Mouse (Mus musculus) heart, embryonic 10.5 days (tissue): ENCODE data around the gene Btaf1. TPM values are rescaled to one million over a fixed set of nuclear protein-coding genes. Genes with fewer than 3 reads are reported as not detected.
"Not testable (repeated sequence)": the region's sequence is repeated elsewhere in the genome, so short reads cannot be mapped to it uniquely, and the experiment has no call there.

ENCODE experiments used
- DNase-seq: peaks from one replicate; pipeline ENCODE4 v3.0.0-alpha.2; 2017; ENCODE audit warnings: low spot score
- H3K27ac ChIP-seq: fragments of 300-500 bp; sonication (generic); 2 replicates; pipeline ENCODE4 v1.5.1; 2016; ENCODE audit warnings: mild to moderate bottlenecking
- H3K27me3 ChIP-seq: fragments of 300-500 bp; sonication (generic); 2 replicates; pipeline ENCODE4 v1.6.1; 2016; ENCODE audit warnings: mild to moderate bottlenecking; ENCODE audit not compliant: poor library complexity, insufficient read depth, severe bottlenecking
- H3K36me3 ChIP-seq: fragments of 300-500 bp; sonication (generic); 2 replicates; pipeline ENCODE4 v1.6.1; 2016; ENCODE audit warnings: mild to moderate bottlenecking, moderate library complexity
- H3K4me1 ChIP-seq: fragments of 300-500 bp; sonication (generic); 2 replicates; pipeline ENCODE4 v1.6.1; 2016; ENCODE audit warnings: mild to moderate bottlenecking
- H3K4me3 ChIP-seq: fragments of 300-500 bp; sonication (generic); 2 replicates; pipeline ENCODE4 v1.5.1; 2016; ENCODE audit warnings: mild to moderate bottlenecking, moderate library complexity
- H3K9me3 ChIP-seq: fragments of 300-500 bp; sonication (generic); 2 replicates; pipeline ENCODE4 v1.6.1; 2016; ENCODE audit warnings: mild to moderate bottlenecking, moderate library complexity
- WGBS: fragments of 180-500 bp; shearing (Covaris S2); methylation state at CpG from one replicate; pipeline ENCODE4 v1.1.7; 2016; 5-methylcytosine and 5-hydroxymethylcytosine counted together
- polyA plus RNA-seq: library from polyadenylated mRNA; unstranded; fragments of >200 nt; fragmentation: Nextera tagmentation; extraction: Ambion mirVana; gene quantifications from 2 replicates; pipeline ENCODE4 v1.2.1, GENCODE M21; 2016

The Btaf1 gene
- polyA plus RNA-seq, 1 experiment from 2014 or later: 13.6 TPM

DNA sequence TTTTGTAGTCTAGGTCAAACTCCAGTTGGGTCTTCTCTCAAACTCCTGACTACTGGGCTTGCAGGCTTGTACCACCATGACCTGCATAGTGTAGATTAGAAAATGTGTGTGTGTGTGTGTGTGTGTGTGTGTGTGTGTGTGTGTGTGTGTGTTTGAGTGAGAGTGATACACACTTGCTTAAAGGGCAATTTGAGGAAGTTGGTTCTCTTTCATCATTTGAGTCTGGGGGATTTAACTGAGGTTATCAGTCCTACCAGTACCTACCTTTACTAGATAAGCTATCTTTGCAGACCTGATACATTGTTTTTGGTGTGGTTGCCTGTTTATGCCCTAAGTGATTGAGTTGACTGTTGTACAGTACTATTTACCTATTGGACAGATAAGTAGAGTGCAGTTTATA, 6.2 kb downstream of the Btaf1 start:
- Histone ChIP-seq H3K4me3 (no peak overlapping the region), H3K4me1 (peaks cover 2% of the 10 kb centered on the region; the same call in 1 of the 2 replicates), H3K27me3 (no peaks in the 10 kb centered on the region), H3K9me3 (no peaks in the 10 kb centered on the region), H3K27ac (no peak overlapping the region), H3K36me3 (no peaks in the 10 kb centered on the region)
- DNase-seq: no peak

DNA sequence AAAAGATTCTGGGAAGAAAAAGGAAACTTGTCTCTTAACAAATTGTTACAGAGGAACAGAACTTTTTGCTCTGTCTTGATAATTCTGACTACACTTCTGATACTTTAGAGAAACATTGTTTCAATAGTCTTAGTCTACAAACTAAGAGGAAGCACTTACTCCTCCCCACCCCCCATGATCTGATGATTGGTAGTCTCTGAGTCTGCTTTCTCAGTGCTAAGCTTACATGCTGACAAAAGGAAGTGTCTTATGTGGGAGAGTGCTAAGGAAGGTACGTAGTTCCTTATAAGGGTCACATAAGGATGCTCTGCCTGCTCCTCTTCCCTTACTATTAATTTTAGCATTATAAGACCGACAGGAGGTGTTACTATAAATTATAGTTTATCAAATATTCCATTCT, 6.7 kb downstream of the Btaf1 start:
- H3K4me3 ChIP-seq: no peak overlapping the region
- no peaks in the 10 kb centered on the region for H3K27me3 ChIP-seq
- no peak overlapping the region for H3K27ac ChIP-seq
- H3K4me1 ChIP-seq: no peaks in the 10 kb centered on the region; the same call in 1 of the 2 replicates
- H3K9me3 ChIP-seq: no peaks in the 10 kb centered on the region
- no peaks in the 10 kb centered on the region for H3K36me3 ChIP-seq
- no peak for DNase-seq
- whole genome bisulfite sequencing: 82% methylated on average over 2 of the region's 2 CpGs

DNA sequence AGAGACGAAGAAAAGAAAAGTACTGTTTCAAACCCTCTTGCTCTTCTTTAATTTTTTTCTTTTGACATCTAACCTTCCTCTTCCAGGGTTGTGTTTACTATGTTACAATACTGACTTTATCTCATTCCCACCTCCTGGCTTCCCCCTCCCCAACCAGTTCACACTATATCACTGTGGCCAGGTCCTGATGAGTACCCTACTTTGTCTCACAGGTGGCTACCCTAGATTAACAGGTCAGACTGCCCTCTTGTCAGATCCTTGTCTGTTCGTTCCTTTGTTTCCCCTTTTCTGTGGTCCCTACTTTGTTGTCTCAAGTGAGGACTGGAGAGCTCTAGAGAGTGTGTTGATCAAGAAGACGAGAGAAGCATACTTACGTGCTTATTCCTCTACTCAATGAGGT, 10.4 kb downstream of the Btaf1 start:
- Histone ChIP-seq H3K36me3 (no peaks in the 10 kb centered on the region; the same call in 1 of the 2 replicates), H3K9me3 (no peaks in the 10 kb centered on the region), H3K4me3 (no peak overlapping the region), H3K27me3 (no peaks in the 10 kb centered on the region), H3K4me1 (no peaks in the 10 kb centered on the region), H3K27ac (no peak overlapping the region)
- WGBS: 83% methylated on average over 4 of the region's 4 CpGs
- DNase-seq: no peak

DNA sequence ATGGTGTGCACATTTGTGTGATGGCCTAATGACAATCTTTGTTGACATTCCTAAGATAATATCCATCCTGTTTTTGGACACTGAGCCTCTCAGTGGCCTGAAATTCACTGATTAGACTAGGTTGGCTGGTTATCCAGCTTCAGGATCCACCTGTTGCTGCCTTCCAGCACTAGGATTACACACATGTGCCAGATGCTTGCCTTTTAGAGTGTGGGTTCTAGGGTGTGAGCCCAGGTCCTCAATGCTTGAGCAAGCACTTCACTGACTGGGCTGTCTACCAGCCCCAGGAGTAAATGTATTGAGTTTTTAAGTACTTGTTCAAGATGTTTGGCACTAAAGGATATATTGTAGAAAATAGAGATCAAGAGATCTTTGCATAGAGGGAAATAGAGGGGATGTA, 12.1 kb downstream of the Btaf1 start:
- Histone ChIP-seq H3K27me3 (no peaks in the 10 kb centered on the region), H3K4me3 (no peak overlapping the region), H3K27ac (no peak overlapping the region), H3K4me1 (no peaks in the 10 kb centered on the region), H3K9me3 (no peaks in the 10 kb centered on the region), H3K36me3 (no peaks in the 10 kb centered on the region; the same call in 1 of the 2 replicates)
- no peak for DNase-seq

DNA sequence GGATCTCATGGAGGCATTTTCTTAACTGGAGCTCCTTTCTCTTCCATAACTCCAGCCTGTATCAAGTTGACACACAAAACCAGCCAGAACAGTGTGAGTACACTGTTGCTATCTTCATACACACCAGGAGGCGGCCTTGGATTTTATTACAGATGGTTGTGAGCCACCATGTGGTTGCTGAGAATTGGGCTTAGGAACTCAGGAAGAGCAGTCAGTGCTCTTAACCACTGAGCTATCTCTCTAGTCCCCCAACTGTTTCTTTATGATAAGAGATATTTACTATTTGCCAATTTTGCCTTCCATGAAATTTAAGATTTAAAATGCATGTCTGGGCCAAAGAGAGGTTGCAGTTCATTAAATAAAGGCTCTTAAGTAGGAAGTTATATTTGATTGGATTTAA, 14.2 kb downstream of the Btaf1 start:
- no peak overlapping the region for H3K4me3 ChIP-seq
- H3K9me3 ChIP-seq: no peaks in the 10 kb centered on the region
- H3K4me1 ChIP-seq: no peaks in the 10 kb centered on the region
- H3K36me3 ChIP-seq: peaks cover 4% of the 10 kb centered on the region; the same call in 1 of the 2 replicates
- WGBS: 84% methylated on average over 1 of the region's 1 CpGs
- no peak overlapping the region for H3K27ac ChIP-seq
- no peak for DNase-seq
- H3K27me3 ChIP-seq: no peaks in the 10 kb centered on the region

DNA sequence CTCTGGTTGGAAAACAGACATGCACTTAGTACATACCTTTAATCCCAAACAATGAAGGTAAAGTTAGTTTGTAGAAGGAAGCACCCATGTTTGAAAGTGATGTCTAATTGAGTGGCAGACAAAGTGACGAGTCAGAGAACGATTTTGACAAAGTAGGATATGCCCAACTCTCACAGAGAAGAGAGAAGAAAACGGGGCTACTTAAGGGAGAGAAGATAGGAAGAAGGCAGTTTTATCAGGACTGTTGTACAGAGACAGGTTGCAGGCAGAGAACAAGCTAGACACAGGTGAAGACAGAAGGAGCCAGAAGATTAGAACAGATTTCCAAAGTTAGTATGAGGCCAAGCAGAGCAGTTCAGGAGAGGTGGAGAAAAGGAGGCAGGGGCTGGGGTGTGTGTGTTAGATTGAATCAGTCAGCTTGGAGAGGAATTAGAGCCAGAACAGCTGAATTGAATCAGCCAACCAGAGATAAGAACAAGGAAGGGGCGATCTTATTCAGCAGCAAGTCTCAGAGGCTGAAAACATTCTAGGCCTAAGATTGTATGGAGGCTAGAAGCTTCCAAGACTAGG, 27.8 kb downstream of the Btaf1 start:
- no peak overlapping the region for H3K27ac ChIP-seq
- no peaks in the 10 kb centered on the region for H3K27me3 ChIP-seq
- no peak overlapping the region for H3K4me3 ChIP-seq
- H3K9me3 ChIP-seq: no peaks in the 10 kb centered on the region
- 29% methylated on average over 4 of the region's 4 CpGs for WGBS
- H3K4me1 ChIP-seq: peaks cover 7% of the 10 kb centered on the region
- H3K36me3 ChIP-seq: peaks cover 25% of the 10 kb centered on the region
- DNase-seq: no peak

DNA sequence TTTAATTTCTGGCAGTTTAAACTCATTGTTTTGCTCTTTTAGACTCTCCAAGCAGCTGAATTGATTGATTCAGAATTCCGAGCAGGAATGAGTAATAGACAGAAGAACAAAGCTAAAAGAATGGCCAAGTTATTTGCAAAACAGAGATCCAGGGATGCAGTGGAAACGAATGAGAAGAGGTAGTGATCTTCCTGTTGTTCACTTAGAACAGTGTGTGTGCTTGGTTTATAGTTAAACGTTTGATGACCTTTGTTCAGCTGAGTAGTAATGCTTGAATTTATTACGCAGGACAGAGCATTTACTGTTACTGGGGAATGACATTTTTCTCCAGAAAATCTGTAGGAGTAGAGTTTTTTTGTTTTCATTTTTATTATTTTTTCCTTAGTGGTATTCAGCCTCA, 32.5 kb downstream of the Btaf1 start:
- 87% methylated on average over 4 of the region's 4 CpGs for WGBS
- Histone ChIP-seq H3K9me3 (no peaks in the 10 kb centered on the region), H3K4me3 (no peak overlapping the region)

DNA sequence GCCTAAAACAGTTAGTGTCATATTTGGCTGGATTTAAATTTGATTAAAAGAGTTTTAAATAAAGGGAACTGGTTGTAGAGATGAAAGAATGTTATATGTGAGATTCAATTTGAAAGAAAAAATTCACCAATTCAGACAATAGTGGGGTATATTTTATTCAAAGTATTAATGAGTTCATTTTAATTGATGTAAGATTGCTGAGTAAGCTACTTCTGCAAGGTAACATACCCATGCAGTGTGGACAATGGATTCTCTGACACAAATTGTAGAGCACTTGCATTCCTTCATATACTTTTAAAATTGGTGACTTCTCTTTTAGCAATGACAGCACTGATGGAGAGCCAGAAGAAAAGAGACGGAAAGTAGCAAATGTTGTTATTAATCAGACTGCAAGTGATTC, 35.4 kb downstream of the Btaf1 start:
- no peak overlapping the region for H3K27ac ChIP-seq
- H3K9me3 ChIP-seq: no peaks in the 10 kb centered on the region
- H3K4me3 ChIP-seq: no peak overlapping the region
- no peaks in the 10 kb centered on the region for H3K27me3 ChIP-seq
- 95% methylated on average over 1 of the region's 1 CpGs for WGBS
- no peaks in the 10 kb centered on the region for H3K4me1 ChIP-seq
- DNase-seq: no peak
- H3K36me3 ChIP-seq: peaks cover 76% of the 10 kb centered on the region

More for the DNA sequence above, 32.5 kb downstream of the Btaf1 start:
- Histone ChIP-seq H3K4me1 (peaks cover 5% of the 10 kb centered on the region), H3K36me3 (peaks cover 54% of the 10 kb centered on the region), H3K27ac (no peak overlapping the region), H3K27me3 (no peaks in the 10 kb centered on the region)
- no peak for DNase-seq

DNA sequence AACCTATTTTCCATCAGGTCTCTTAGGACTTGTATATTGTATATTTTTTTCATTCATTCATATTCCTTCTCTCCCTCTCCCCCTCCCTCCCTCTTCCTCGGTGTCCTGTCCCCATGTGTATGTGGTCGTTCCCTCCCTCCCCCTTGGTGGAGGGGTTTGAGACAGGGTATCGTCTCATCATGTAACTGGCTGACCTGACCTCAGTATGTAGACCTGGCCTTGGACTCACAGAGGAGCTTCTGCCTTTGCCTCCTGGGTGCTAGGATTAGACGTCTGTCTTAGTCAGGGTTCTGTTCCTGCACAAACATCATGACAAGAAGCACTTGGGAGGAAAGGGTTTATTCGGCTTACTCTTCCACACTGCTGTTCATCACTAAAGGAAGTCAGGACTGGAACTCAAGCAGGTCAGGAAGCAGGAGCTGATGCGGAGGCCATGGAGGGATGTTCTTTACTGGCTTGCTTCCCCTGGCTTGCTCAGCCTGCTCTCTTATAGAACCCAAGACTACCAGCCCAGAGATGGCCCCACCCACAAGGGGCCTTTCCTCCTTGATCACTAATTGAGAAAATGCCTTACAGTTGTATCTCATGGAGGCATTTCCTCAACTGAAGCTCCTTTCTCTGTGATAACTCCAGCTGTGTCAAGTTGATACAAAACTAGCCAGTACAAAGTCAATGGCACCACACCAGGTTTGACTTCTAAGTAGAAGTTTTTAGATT, 36.8 kb downstream of the Btaf1 start:
- not testable (repeated sequence) for H3K4me3 ChIP-seq, H3K27ac ChIP-seq, H3K27me3 ChIP-seq, H3K4me1 ChIP-seq, DNase-seq, H3K9me3 ChIP-seq
- H3K36me3 ChIP-seq: peaks cover 72% of the 10 kb centered on the region
- 86% methylated on average over 6 of the region's 6 CpGs for WGBS

DNA sequence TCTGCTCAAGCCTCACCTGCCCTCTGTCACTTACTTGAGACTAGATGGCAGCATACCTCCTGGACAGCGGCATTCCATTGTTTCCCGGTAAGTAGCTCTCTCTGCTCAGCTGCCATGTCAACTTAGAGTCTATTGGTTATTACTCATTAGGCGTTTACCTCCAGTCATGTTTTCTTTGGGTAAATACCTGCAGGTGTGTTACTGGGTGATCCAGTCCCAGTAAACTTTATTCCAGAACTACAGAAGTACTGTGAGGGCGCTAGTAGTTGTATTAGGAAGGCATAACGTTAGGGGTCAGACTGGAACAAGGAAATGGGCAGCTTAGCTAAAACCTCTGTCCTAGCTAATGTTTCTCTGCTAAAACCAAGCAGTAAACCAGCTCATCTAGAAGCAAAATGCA, 78.7 kb downstream of the Btaf1 start:
- H3K4me1 ChIP-seq: no peaks in the 10 kb centered on the region
- H3K9me3 ChIP-seq: no peaks in the 10 kb centered on the region
- whole genome bisulfite sequencing: 90% methylated on average over 5 of the region's 5 CpGs
- no peak for DNase-seq
- no peak overlapping the region for H3K27ac ChIP-seq
- no peak overlapping the region for H3K4me3 ChIP-seq
- peaks cover 83% of the 10 kb centered on the region for H3K36me3 ChIP-seq
- H3K27me3 ChIP-seq: no peaks in the 10 kb centered on the region

DNA sequence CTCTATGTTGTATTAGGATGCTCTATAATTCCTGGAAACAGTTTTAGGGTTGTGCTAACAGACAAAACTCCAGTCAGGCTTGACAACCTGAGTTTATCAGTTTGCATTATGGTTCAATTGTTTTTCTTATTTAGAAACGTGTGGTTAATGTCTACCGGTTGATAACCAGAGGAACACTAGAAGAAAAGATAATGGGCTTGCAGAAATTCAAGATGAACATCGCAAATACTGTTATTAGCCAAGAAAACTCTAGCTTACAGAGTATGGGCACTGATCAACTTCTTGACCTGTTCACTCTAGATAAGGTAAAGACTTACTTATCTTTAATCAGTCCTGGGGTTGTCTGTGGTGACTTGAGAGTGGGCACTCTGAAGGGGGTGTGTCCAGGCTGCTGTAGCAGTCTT, 84.0 kb downstream of the Btaf1 start:
- H3K36me3 ChIP-seq: peaks cover 93% of the 10 kb centered on the region
- no peak for DNase-seq
- no peaks in the 10 kb centered on the region for H3K9me3 ChIP-seq
- H3K4me1 ChIP-seq: no peaks in the 10 kb centered on the region
- 83% methylated on average over 3 of the region's 3 CpGs for WGBS
- no peaks in the 10 kb centered on the region for H3K27me3 ChIP-seq
- H3K27ac ChIP-seq: no peak overlapping the region
- H3K4me3 ChIP-seq: no peak overlapping the region

DNA sequence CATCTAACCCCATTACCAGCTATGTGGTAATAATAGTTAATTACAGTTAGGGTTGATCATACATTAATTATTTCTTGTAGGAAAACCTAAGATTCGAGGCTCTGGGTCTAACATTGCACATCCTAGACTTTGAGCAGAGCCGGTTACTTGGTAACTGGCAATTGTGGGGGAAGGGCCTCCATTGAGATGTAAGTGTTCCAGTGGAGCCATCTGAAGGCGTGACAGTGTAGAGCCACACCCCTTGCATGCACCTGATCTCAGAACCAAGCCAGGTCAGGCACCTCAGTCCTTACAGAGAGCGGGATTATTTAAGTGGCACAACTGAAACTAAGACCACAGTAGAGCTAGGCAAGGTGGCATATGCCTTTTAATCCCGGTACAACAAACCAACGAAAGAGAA, 87.6 kb downstream of the Btaf1 start:
- Histone ChIP-seq H3K27me3 (no peaks in the 10 kb centered on the region), H3K4me3 (no peak overlapping the region), H3K27ac (no peak overlapping the region), H3K36me3 (peaks cover 69% of the 10 kb centered on the region), H3K9me3 (no peaks in the 10 kb centered on the region), H3K4me1 (peaks cover 6% of the 10 kb centered on the region)
- WGBS: 94% methylated on average over 6 of the region's 6 CpGs
- DNase-seq: no peak

DNA sequence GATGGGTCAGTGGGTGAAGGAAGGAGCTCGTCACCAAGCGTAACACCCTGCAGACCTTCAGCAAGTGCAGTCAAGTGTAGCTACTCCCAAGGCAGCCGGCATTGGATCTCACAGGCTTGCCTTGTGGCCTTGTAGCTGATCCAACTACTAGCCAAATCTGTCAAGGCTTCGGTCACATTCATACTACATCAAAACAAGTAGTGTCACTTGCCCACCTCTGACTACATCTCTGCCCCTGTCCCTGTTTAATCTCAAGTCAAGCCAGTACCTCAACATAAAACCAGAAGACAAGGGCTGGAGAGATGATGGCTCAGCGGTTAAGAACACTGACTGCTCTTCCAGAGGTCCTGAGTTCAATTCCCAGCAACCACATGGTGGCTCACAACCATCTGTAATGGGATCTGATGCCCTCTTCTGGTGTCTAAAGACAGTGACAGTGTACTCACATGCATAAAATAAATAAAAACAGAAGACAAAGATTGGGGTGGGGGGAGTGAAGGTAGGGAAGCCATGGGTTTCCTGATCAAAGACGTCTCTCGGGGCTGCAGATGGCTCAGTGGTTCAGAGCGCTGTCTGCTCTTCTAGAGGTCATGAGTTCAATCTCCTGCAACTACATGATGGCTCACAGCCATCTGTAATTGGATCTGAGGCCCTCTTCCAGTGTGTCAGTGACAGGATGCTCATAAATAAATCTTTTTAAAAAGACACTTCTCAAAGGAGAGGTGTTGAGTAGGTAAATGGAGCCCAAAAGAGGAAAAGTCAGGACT, 88.5 kb downstream of the Btaf1 start:
- no peak overlapping the region for H3K4me3 ChIP-seq
- no peak for DNase-seq
- H3K27ac ChIP-seq: no peak overlapping the region
- peaks cover 11% of the 10 kb centered on the region for H3K4me1 ChIP-seq
- peaks cover 60% of the 10 kb centered on the region for H3K36me3 ChIP-seq
- H3K9me3 ChIP-seq: no peaks in the 10 kb centered on the region
- H3K27me3 ChIP-seq: no peaks in the 10 kb centered on the region
- 85% methylated on average over 8 of the region's 8 CpGs for WGBS
